Mouse (Mus musculus) brown adipose tissue, adult 24 weeks (tissue): ENCODE data around the gene Per1. TPM values are rescaled to one million over a fixed set of nuclear protein-coding genes. Genes with fewer than 3 reads are reported as not detected.

ENCODE experiments used
- H3K27ac ChIP-seq: fragments of 200-500 bp; replicated peaks from 2 replicates; pipeline ENCODE4 v1.5.1; 2012; ENCODE audit warnings: low read depth, mild to moderate bottlenecking, low read length
- H3K4me1 ChIP-seq: fragments of 200-500 bp; 2 replicates; pipeline ENCODE4 v1.6.1; 2012; ENCODE audit warnings: low read length, mixed read lengths; ENCODE audit not compliant: control insufficient read depth, insufficient read depth, insufficient read length
- H3K4me3 ChIP-seq: fragments of 200-500 bp; 2 replicates; pipeline ENCODE4 v1.5.1; 2012; ENCODE audit warnings: low read depth, mild to moderate bottlenecking, low read length, moderate library complexity; ENCODE audit not compliant: insufficient read depth
- polyA plus RNA-seq: library from polyadenylated mRNA; stranded (reverse); fragments of >200 nt; gene quantifications from 2 replicates; pipeline ENCODE4 v1.2.4, GENCODE M21; 2012; ENCODE audit not compliant: missing spikeins, insufficient read depth, insufficient read length

The Per1 gene
- polyA plus RNA-seq, 1 experiment: 7.9 TPM

GRCm38 (mm10) chr11:69133566-69133922, 38.5 kb downstream of the Per1 start:
- Histone ChIP-seq H3K4me3 (0 out of 2 replicates have a peak overlapping the region, but pooled peaks have one; percentile 50), H3K27ac (no peak overlapping the region), H3K4me1 (peaks cover 3% of the 10 kb centered on the region; the same call in 1 of the 2 replicates)

- Histone ChIP-seq H3K4me3 (peak overlapping the region; percentile 50), H3K27ac (no peak overlapping the region), H3K4me1 (peaks cover 3% of the 10 kb centered on the region; the same call in 1 of the 2 replicates)
Measured at GRCm38 (mm10) chr11:69133923-69134621, 39.1 kb downstream of the Per1 start.

GRCm38 (mm10) chr11:69134622-69134968, 39.6 kb downstream of the Per1 start:
- Histone ChIP-seq H3K4me1 (peaks cover 3% of the 10 kb centered on the region; the same call in 1 of the 2 replicates), H3K4me3 (peak overlapping the region; percentile 50), H3K27ac (no peak overlapping the region)

DNA sequence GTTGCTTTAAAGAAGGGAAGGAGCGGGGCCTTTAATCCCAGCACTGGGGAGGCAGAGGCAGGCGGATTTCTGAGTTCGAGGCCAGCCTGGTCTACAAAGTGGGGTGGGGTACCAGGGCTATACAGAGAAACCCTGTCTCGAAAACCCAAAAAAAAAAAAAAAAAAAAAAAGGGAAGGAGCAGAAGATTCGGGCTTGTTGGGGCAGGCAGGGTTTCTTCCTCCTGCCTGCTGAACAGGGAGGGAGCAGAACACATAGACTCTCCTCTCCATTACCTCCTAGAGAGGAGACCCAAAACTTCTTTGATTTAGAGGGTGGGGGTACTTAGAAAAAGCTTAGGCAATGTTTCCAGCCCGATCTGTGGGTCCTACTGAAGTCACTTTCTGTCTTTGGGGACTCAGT, 40.3 kb downstream of the Per1 start:
- H3K4me1 ChIP-seq: peaks cover 3% of the 10 kb centered on the region; the same call in 1 of the 2 replicates
- no peak overlapping the region for H3K27ac ChIP-seq
- H3K4me3 ChIP-seq: no peak overlapping the region

GRCm38 (mm10) chr11:69147546-69147945, 52.5 kb downstream of the Per1 start:
- no peak overlapping the region for H3K27ac ChIP-seq
- no peaks in the 10 kb centered on the region for H3K4me1 ChIP-seq
- H3K4me3 ChIP-seq: no peak overlapping the region

- Histone ChIP-seq H3K4me3 (no peak overlapping the region), H3K27ac (no peak overlapping the region), H3K4me1 (no peaks in the 10 kb centered on the region)
Measured at GRCm38 (mm10) chr11:69148451-69148960, 53.5 kb downstream of the Per1 start.

DNA sequence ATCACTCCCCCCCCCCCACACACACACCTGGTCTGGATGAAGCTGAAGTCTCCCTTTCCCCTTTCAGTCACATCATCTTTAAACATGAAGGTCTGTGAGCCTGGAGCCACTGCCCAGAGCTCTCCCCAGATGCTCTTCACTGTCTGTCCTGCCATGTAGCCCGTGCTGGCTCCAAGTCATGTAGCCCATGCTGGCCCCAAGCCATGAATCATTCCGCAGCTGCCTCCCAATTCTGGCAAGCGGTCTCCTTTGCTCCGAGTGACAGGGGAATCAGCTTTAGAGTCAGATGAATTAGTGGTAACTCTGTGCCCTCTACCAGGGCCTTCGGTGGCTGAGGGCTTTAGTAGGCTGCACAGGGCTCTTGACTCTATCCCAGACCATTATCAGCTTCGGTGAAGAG, 54.7 kb downstream of the Per1 start:
- no peaks in the 10 kb centered on the region for H3K4me1 ChIP-seq
- H3K27ac ChIP-seq: no peak overlapping the region
- H3K4me3 ChIP-seq: no peak overlapping the region

- Histone ChIP-seq H3K4me1 (no peaks in the 10 kb centered on the region), H3K27ac (no peak overlapping the region), H3K4me3 (no peak overlapping the region)
Measured at GRCm38 (mm10) chr11:69150444-69150843, 55.4 kb downstream of the Per1 start.

GRCm38 (mm10) chr11:69151004-69151403, 56.0 kb downstream of the Per1 start:
- H3K4me1 ChIP-seq: no peaks in the 10 kb centered on the region
- H3K27ac ChIP-seq: no peak overlapping the region
- H3K4me3 ChIP-seq: no peak overlapping the region

- Histone ChIP-seq H3K27ac (no peak overlapping the region), H3K4me1 (no peaks in the 10 kb centered on the region), H3K4me3 (no peak overlapping the region)
Measured at GRCm38 (mm10) chr11:69153831-69154230, 58.8 kb downstream of the Per1 start.

GRCm38 (mm10) chr11:69155351-69155750, 60.3 kb downstream of the Per1 start:
- Histone ChIP-seq H3K4me1 (no peaks in the 10 kb centered on the region), H3K27ac (no peak overlapping the region)

GRCm38 (mm10) chr11:69156800-69157199, 61.8 kb downstream of the Per1 start, which contains the start of gene Alox12b:
TSS of gene Alox12b (plus strand) at chr11:69156989.
- Histone ChIP-seq H3K27ac (no peak within 1 kb of the TSS), H3K4me1 (no peaks in the 10 kb centered on the region)

More at GRCm38 (mm10) chr11:69155351-69155750, 60.3 kb downstream of the Per1 start:
- H3K4me3 ChIP-seq: no peak overlapping the region

More at GRCm38 (mm10) chr11:69156800-69157199, 61.8 kb downstream of the Per1 start, which contains the start of gene Alox12b:
- H3K4me3 ChIP-seq: no peak within 1 kb of the TSS

Other genes with a start within 250 kb of the Per1 start
- 48.4 and 48.9 TPM in 2 replicates for gene Ndel1, start 223.4 kb upstream of the Per1 start, polyA plus RNA-seq
- not detected in 2 replicates for gene Rnf222, start 206.7 kb upstream of the Per1 start, polyA plus RNA-seq
- 1,653 and 1,681 TPM in 2 replicates for gene Rpl26, start 193.6 kb upstream of the Per1 start, polyA plus RNA-seq
- not detected in 2 replicates for gene Odf4, start 168.1 kb upstream of the Per1 start, polyA plus RNA-seq
- gene Arhgef15, start 137.7 kb upstream of the Per1 start, polyA plus RNA-seq: 7.1 and 19.0 TPM in 2 replicates
- 170 and 220 TPM in 2 replicates for gene Slc25a35, start 127.1 kb upstream of the Per1 start, polyA plus RNA-seq
- gene Rangrf, start 120.0 kb upstream of the Per1 start, polyA plus RNA-seq: 9.0 and 12.7 TPM in 2 replicates
- gene Pfas, start 86.8 kb upstream of the Per1 start, polyA plus RNA-seq: 7.8 and 11.1 TPM in 2 replicates
- 6.2 and 11.8 TPM in 2 replicates for gene Ctc1, start 79.3 kb upstream of the Per1 start, polyA plus RNA-seq
- 0.79 TPM in 1 of 2 replicates, not detected in the other for gene Aurkb, start 49.6 kb upstream of the Per1 start, polyA plus RNA-seq
- gene Borcs6, start 35.5 kb upstream of the Per1 start, polyA plus RNA-seq: 8.1 and 8.3 TPM in 2 replicates
- gene Tmem107, start 24.4 kb upstream of the Per1 start, polyA plus RNA-seq: 2.5 and 4.6 TPM in 2 replicates
- gene Vamp2, start 6.7 kb upstream of the Per1 start, polyA plus RNA-seq: 42.0 and 54.9 TPM in 2 replicates
- gene Hes7, start 25.2 kb downstream of the Per1 start, polyA plus RNA-seq: not detected in 2 replicates
- 0.87 TPM in 1 of 2 replicates, not detected in the other for gene 9130213A22Rik, start 27.4 kb downstream of the Per1 start, polyA plus RNA-seq
- not detected in 2 replicates for gene Aloxe3, start 30.7 kb downstream of the Per1 start, polyA plus RNA-seq
- not detected in 2 replicates for gene Alox12b, start 61.8 kb downstream of the Per1 start, polyA plus RNA-seq
- not detected in 2 replicates for gene Alox8, start 102.6 kb downstream of the Per1 start, polyA plus RNA-seq
- gene Gucy2e, start 141.8 kb downstream of the Per1 start, polyA plus RNA-seq: not detected in 2 replicates
- gene Cntrob, start 228.6 kb downstream of the Per1 start, polyA plus RNA-seq: 4.5 and 5.6 TPM in 2 replicates
- 93.3 and 94.0 TPM in 2 replicates for gene Trappc1, start 228.8 kb downstream of the Per1 start, polyA plus RNA-seq
- gene Kcnab3, start 231.0 kb downstream of the Per1 start, polyA plus RNA-seq: 1.2 and 1.6 TPM in 2 replicates
- 2.8 TPM in 1 of 2 replicates, not detected in the other for gene Rnf227, start 245.2 kb downstream of the Per1 start, polyA plus RNA-seq